Mouse (Mus musculus): ENCODE data around the gene Dst.

GRCm38 (mm10) chr1:34033958-34034357 is 125.9 kb downstream of the Dst start:
- no peak for TF ChIP-seq POLR2A (IDR thresholded peaks at IDR 0.05; ENCODE audit: insufficient read depth, low read depth, low read length)
- no peak for TF ChIP-seq CTCF (IDR thresholded peaks at IDR 0.05; ENCODE audit: insufficient read depth, low read depth, low read length)
